Mouse (Mus musculus) lung, adult 2 months (tissue): Measurements from ENCODE around the gene 1700012B07Rik. TPM values are rescaled to one million over a fixed set of nuclear protein-coding genes. Genes with fewer than 3 reads are reported as not detected.

Experiments used
- DNase-seq: peaks from one replicate; pipeline ENCODE4 v3.0.0; 2022
- H3K4me1 ChIP-seq: fragments of 200-500 bp; 2 replicates; pipeline ENCODE4 v1.6.1; 2011; ENCODE audit warnings: low read length; ENCODE audit not compliant: control insufficient read depth, insufficient read depth
- H3K4me3 ChIP-seq: fragments of 200-500 bp; replicated peaks from 2 replicates; pipeline ENCODE3; 2011; ENCODE audit warnings: low read depth, mild to moderate bottlenecking, control low read depth, low read length; ENCODE audit errors: extremely low read depth
- CTCF ChIP-seq: fragments of 200-500 bp; IDR thresholded peaks from 2 replicates; pipeline ENCODE4 v1.5.1; 2011; ENCODE audit warnings: mild to moderate bottlenecking, low read length, control low read depth; ENCODE audit not compliant: insufficient read depth
- POLR2A ChIP-seq: fragments of 200-500 bp; IDR thresholded peaks from 2 replicates; pipeline ENCODE4 v1.6.1; 2011; ENCODE audit warnings: low read depth, mild to moderate bottlenecking, control low read depth, low read length, borderline replicate concordance; ENCODE audit errors: extremely low read depth
- WGBS: fragments of 180-500 bp; shearing (Covaris S2); methylation state at CpG from one replicate; pipeline ENCODE4 v1.1.7; 2018; 5-methylcytosine and 5-hydroxymethylcytosine counted together
- polyA plus RNA-seq: library from polyadenylated mRNA; depleted of rRNA; stranded (reverse); fragments of >200 nt; gene quantifications from 2 replicates; pipeline ENCODE4 v1.2.3, GENCODE M21; 2012; rRNA removed

The 1700012B07Rik gene
- polyA plus RNA-seq, 1 experiment = 0.12 TPM

GRCm38 (mm10) chr11:109770185-109770584, 57.7 kb downstream of the 1700012B07Rik start:
- TF ChIP-seq POLR2A (no peak), CTCF (no peak)
- Histone ChIP-seq H3K4me1 (no peaks in the 10 kb centered on the region), H3K4me3 (no peak overlapping the region)
- WGBS = 77% methylated on average over 14 of the region's 14 CpGs
- no peak for DNase-seq

- no peak for DNase-seq
- Histone ChIP-seq H3K4me3 (no peak overlapping the region), H3K4me1 (no peaks in the 10 kb centered on the region)
- 66% methylated on average over 5 of the region's 5 CpGs for WGBS
- TF ChIP-seq CTCF = peak; percentile 17; the same call in 1 of the 2 replicates
- no peak for TF ChIP-seq POLR2A
Observed at GRCm38 (mm10) chr11:109769091-109769490, 58.8 kb downstream of the 1700012B07Rik start.

GRCm38 (mm10) chr11:109760063-109760462, 67.8 kb downstream of the 1700012B07Rik start:
- Histone ChIP-seq H3K4me1 (no peaks in the 10 kb centered on the region), H3K4me3 (no peak overlapping the region)
- no peak for DNase-seq
- TF ChIP-seq CTCF (no peak), POLR2A (no peak)
- WGBS = 77% methylated on average over 7 of the region's 7 CpGs

DNA sequence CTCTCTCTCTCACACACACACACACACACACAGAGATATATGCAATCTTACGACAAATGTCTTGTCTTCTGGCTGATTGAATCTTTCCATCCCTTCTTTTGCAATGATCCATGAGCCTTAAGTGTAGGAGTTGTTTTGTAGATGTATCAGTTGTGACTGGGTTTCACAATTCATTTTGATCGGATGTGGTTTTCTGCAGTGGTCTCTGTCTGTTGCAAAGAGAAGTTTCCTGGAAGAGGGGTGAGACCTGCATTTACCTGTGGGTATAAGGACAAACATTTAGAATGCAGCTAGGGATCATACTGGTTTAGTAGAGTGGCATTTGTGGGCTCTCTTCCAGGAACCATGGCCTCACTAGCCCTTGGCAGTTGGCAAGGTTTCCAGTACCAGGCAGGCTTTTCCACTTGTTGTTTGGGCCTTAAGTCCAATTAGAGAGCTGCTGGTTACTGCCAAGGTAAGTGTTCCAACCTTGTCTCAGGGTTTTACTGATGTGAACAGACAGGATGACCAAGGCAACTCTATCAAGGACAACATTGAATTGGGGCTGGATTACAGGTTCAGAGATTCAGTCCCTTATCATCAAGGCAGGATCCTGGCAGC, 69.1 kb downstream of the 1700012B07Rik start:
- 92% methylated on average over 2 of the region's 2 CpGs for WGBS
- TF ChIP-seq CTCF (no peak), POLR2A (no peak)
- no peak overlapping the region for H3K4me3 ChIP-seq
- no peaks in the 10 kb centered on the region for H3K4me1 ChIP-seq
- no peak for DNase-seq

DNA sequence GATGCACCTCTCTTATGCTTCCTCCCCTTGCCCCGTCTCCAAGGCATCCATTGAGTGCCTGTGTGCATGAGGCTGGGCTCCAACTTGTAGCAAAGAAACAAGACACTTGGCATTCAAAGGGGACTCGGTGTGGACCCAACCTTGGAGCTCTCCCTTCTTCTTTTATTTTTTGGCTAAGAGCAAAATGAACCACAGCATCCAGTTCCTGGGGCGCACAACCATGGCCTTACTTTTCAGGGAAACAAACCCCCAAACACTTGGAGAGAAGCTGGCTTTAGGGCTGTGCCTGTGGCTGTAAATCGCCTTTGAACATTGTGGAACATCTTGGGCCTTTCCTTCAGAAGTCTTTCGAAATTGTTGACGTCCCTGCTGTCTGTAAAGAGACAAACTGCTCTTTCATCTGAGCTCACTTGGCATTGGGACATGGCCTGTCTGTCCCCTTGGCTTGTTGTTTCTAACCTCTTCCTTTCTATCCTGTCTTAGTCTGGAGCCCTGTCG, 73.7 kb downstream of the 1700012B07Rik start:
- TF ChIP-seq POLR2A (no peak), CTCF (no peak)
- WGBS = 65% methylated on average over 7 of the region's 7 CpGs
- DNase-seq = no peak
- Histone ChIP-seq H3K4me1 (no peaks in the 10 kb centered on the region), H3K4me3 (no peak overlapping the region)

GRCm38 (mm10) chr11:109751636-109752603, 75.9 kb downstream of the 1700012B07Rik start:
- 57% methylated on average over 12 of the region's 12 CpGs for WGBS
- TF ChIP-seq POLR2A = no peak
- no peak for TF ChIP-seq CTCF

GRCm38 (mm10) chr11:109745210-109745609, 82.6 kb downstream of the 1700012B07Rik start:
- TF ChIP-seq POLR2A (no peak), CTCF (no peak)
- WGBS = 51% methylated on average over 4 of the region's 4 CpGs
- no peak for DNase-seq

More at GRCm38 (mm10) chr11:109751636-109752603, 75.9 kb downstream of the 1700012B07Rik start:
- H3K4me1 ChIP-seq = 0 out of 2 replicates have a peak, but pooled peaks cover 2% of the 10 kb centered on the region
- no peak overlapping the region for H3K4me3 ChIP-seq
- no peak for DNase-seq

DNA sequence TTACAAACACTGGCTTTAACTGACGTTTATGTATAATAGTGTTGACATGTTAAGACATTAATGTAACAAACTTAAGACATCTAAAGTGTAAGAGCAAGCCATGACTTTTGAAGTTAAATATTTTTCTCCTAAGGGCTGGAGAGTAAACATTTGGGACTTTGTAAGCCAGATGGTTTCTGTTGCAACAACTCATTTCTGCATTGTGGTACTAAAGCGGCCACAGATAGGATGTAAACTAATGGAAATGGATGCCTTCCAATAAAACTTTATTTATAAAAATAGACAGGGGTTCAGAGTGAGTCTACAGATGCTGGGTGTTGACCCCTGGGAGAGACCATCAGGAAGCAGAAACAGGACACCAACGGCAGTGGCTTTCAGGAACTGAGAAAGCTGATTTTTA, 89.9 kb downstream of the 1700012B07Rik start:
- H3K4me1 ChIP-seq = no peaks in the 10 kb centered on the region
- TF ChIP-seq CTCF (no peak), POLR2A (no peak)
- no peak for DNase-seq
- WGBS = 38% methylated on average over 3 of the region's 3 CpGs
- H3K4me3 ChIP-seq = no peak overlapping the region

More at GRCm38 (mm10) chr11:109745210-109745609, 82.6 kb downstream of the 1700012B07Rik start:
- no peak overlapping the region for H3K4me3 ChIP-seq
- 0 out of 2 replicates have a peak, but pooled peaks cover 2% of the 10 kb centered on the region for H3K4me1 ChIP-seq

Other genes with a start within 250 kb of the 1700012B07Rik start
- gene Wipi1, start 216.1 kb downstream of the 1700012B07Rik start, polyA plus RNA-seq = 16.3 and 20.3 TPM in 2 replicates
- 110 and 128 TPM in 2 replicates for gene Prkar1a, start 178.6 kb downstream of the 1700012B07Rik start, polyA plus RNA-seq
- gene Fam20a, start 105.8 kb downstream of the 1700012B07Rik start, polyA plus RNA-seq = 16.6 and 17.6 TPM in 2 replicates
- gene Abca8b, start 167.8 kb upstream of the 1700012B07Rik start, polyA plus RNA-seq = 2.5 and 4.3 TPM in 2 replicates